Mouse (Mus musculus) embryonic fibroblast, embryonic 13.5 days (primary cell): ENCODE data around the gene Psg16.

Experiments
- CTCF ChIP-seq: IDR thresholded peaks from 2 replicates; pipeline ENCODE4 v1.5.1; 2011; ENCODE audit warnings: mild to moderate bottlenecking, control low read depth, low read length, moderate library complexity, borderline replicate concordance; ENCODE audit not compliant: insufficient read depth
- POLR2A ChIP-seq: IDR thresholded peaks from 2 replicates; pipeline ENCODE4 v1.6.1; 2011; ENCODE audit warnings: low read depth, mild to moderate bottlenecking, control low read depth, low read length, moderate library complexity

- TF ChIP-seq CTCF (no peak), POLR2A (no peak)
These were observed 14.4 kb upstream of the Psg16 start for GRCm38 (mm10) chr7:17059463-17059844.
